ENCODE assay signal across 14 mouse cellular contexts in genomic region chr4:131405376-131406017, GRCm38 (mm10).
DNase-seq lines count a peak whose midpoint lies in the region; ATAC-seq and TF ChIP-seq lines count a peak whose summit lies in the region.
"Had no signal": no experiment of that assay in that cellular context is flagged by ENCODE, and none has a peak within 500 bp of the region (broad histone marks: within the 10 kb centered on the region; RNA-seq: fewer than 3 reads in every experiment).

No protein-coding gene starts in this region.

- no peak overlapping the region for H3K9ac ChIP-seq in hindbrain, embryonic 15.5 days
- no peak overlapping the region for H3K9ac ChIP-seq in hindbrain, embryonic 12.5 days
- no peak overlapping the region for H3K9ac ChIP-seq in neural tube, embryonic 13.5 days
- H3K9ac ChIP-seq in forebrain, embryonic 16.5 days (replicated peaks; ENCODE audit: low read depth, low read length): 0 out of 2 replicates have a peak overlapping the region, but pooled peaks have one; percentile 17
- H3K9ac ChIP-seq: neural tube, embryonic 12.5 days had no signal

- H3K36me3 ChIP-seq in hindbrain, embryonic 15.5 days: no peaks in the 10 kb centered on the region
- no peaks in the 10 kb centered on the region for H3K36me3 ChIP-seq in hindbrain, embryonic 12.5 days
- no peaks in the 10 kb centered on the region for H3K36me3 ChIP-seq in neural tube, embryonic 13.5 days
- H3K36me3 ChIP-seq in forebrain, embryonic 16.5 days (ENCODE audit: control insufficient read depth, insufficient read depth): no peaks in the 10 kb centered on the region
- H3K36me3 ChIP-seq: G1E; neural tube, embryonic 12.5 days had no signal

- H3K27ac ChIP-seq in hindbrain, embryonic 15.5 days (replicated peaks): 0 out of 2 replicates have a peak overlapping the region, but pooled peaks have one; percentile 28
- no peak overlapping the region for H3K27ac ChIP-seq in hindbrain, embryonic 12.5 days
- 0 out of 2 replicates have a peak overlapping the region, but pooled peaks have one; percentile 0 for H3K27ac ChIP-seq in neural tube, embryonic 13.5 days (replicated peaks)
- peak overlapping the region; percentile 84 for H3K27ac ChIP-seq in forebrain, embryonic 16.5 days (ENCODE audit: low read length)
- no peak overlapping the region for H3K27ac ChIP-seq in gastrocnemius, adult 2 months
- H3K27ac ChIP-seq: neural tube, embryonic 12.5 days had no signal

- TF ChIP-seq CTCF in gastrocnemius, adult 2 months (IDR thresholded peaks at IDR 0.05): no peak

- intact Hi-C loops in gastrocnemius, adult 2 months (cut with DNase I): no loop called here

- peaks cover 17% of the 10 kb centered on the region for H3K4me1 ChIP-seq in hindbrain, embryonic 15.5 days (replicated peaks)
- peaks cover 17% of the 10 kb centered on the region for H3K4me1 ChIP-seq in hindbrain, embryonic 12.5 days
- peaks cover 24% of the 10 kb centered on the region for H3K4me1 ChIP-seq in neural tube, embryonic 13.5 days (replicated peaks)
- H3K4me1 ChIP-seq in forebrain, embryonic 16.5 days (replicated peaks; ENCODE audit: control insufficient read depth, insufficient read depth, low read length): peaks cover 21% of the 10 kb centered on the region

- no peak overlapping the region for H3K4me2 ChIP-seq in hindbrain, embryonic 15.5 days
- no peak overlapping the region for H3K4me2 ChIP-seq in hindbrain, embryonic 12.5 days (replicated peaks)
- no peak overlapping the region for H3K4me2 ChIP-seq in neural tube, embryonic 13.5 days
- H3K4me2 ChIP-seq in forebrain, embryonic 16.5 days (ENCODE audit: low read length): no peak overlapping the region
- H3K4me2 ChIP-seq: neural tube, embryonic 12.5 days had no signal

- ATAC-seq in hindbrain, embryonic 15.5 days (ENCODE audit: low FRiP score, low read depth): no peak
- no peak for ATAC-seq in hindbrain, embryonic 12.5 days (ENCODE audit: low FRiP score)
- no peak for ATAC-seq in neural tube, embryonic 13.5 days (ENCODE audit: low read depth)
- ATAC-seq in forebrain, embryonic 16.5 days: peak; percentile 80

- no peaks in the 10 kb centered on the region for H3K9me3 ChIP-seq in hindbrain, embryonic 15.5 days
- no peaks in the 10 kb centered on the region for H3K9me3 ChIP-seq in hindbrain, embryonic 12.5 days (replicated peaks)
- no peaks in the 10 kb centered on the region for H3K9me3 ChIP-seq in neural tube, embryonic 13.5 days
- no peaks in the 10 kb centered on the region for H3K9me3 ChIP-seq in forebrain, embryonic 16.5 days (ENCODE audit: control insufficient read depth, low read length)
- H3K9me3 ChIP-seq: G1E; neural tube, embryonic 12.5 days had no signal

- no peaks in the 10 kb centered on the region for H3K27me3 ChIP-seq in hindbrain, embryonic 15.5 days
- H3K27me3 ChIP-seq in hindbrain, embryonic 12.5 days: peaks cover 10% of the 10 kb centered on the region; the same call in 1 of the 2 replicates
- H3K27me3 ChIP-seq in neural tube, embryonic 13.5 days: 0 out of 2 replicates have a peak, but pooled peaks cover 4% of the 10 kb centered on the region
- H3K27me3 ChIP-seq in forebrain, embryonic 16.5 days (replicated peaks; ENCODE audit: control insufficient read depth, insufficient read depth, low read length): no peaks in the 10 kb centered on the region

- 51% methylated on average over 12 of the region's 12 CpGs for WGBS in hindbrain, embryonic 15.5 days
- WGBS in hindbrain, embryonic 12.5 days: 58% methylated on average over 12 of the region's 12 CpGs
- 48% methylated on average over 12 of the region's 12 CpGs for WGBS in neural tube, embryonic 13.5 days
- WGBS in forebrain, embryonic 16.5 days: 27% methylated on average over 12 of the region's 12 CpGs

- H3K4me3 ChIP-seq in hindbrain, embryonic 15.5 days: no peak overlapping the region
- H3K4me3 ChIP-seq in hindbrain, embryonic 12.5 days: no peak overlapping the region
- H3K4me3 ChIP-seq in neural tube, embryonic 13.5 days: no peak overlapping the region
- H3K4me3 ChIP-seq in forebrain, embryonic 16.5 days (replicated peaks; ENCODE audit: low read length): no peak overlapping the region
- H3K4me3 ChIP-seq in gastrocnemius, adult 2 months: no peak overlapping the region
- H3K4me3 ChIP-seq: neural tube, embryonic 12.5 days had no signal

- no peak for DNase-seq in neural tube, embryonic 10.5 days (ENCODE audit: extremely low spot score, low spot score)
- DNase-seq in right cerebral cortex, postnatal 4 days: peak; percentile 35
- no peak for DNase-seq in gastrocnemius, adult 2 months
- no peak for DNase-seq in kidney, postnatal 25 days
- DNase-seq: adrenal gland, postnatal 25 days; cerebellum, adult 11 months; kidney, adult 8-10 months; thymus, postnatal 36 days had no signal

Comparison
In these comparisons a context has a peak if more than half of its experiments do, and no peak if none do; other contexts are left out.
1. H3K27ac ChIP-seq: peak in hindbrain, embryonic 15.5 days (single experiment), neural tube, embryonic 13.5 days (single experiment) and forebrain, embryonic 16.5 days (single experiment); none in hindbrain, embryonic 12.5 days (single experiment) and gastrocnemius, adult 2 months (single experiment).